Mouse (Mus musculus): ENCODE measurements at regions not wholly inside any gene's neighbourhood (a gene's known extent, or its start where the extent isn't known, plus 50 kb on each side); places are given as distances from the start of the nearest gene placed in this dataset.

GRCm38 (mm10) chr11:8716858-8717257 lies 52.5 kb upstream of the Tns3 start:
- no peak for TF ChIP-seq CTCF (IDR thresholded peaks at IDR 0.05; ENCODE audit: insufficient read depth, low read depth, low read length)
- TF ChIP-seq POLR2A (IDR thresholded peaks at IDR 0.05; ENCODE audit: insufficient read depth, low read depth, low read length), result no peak

All from olfactory bulb, adult 2 months (tissue).